Mouse (Mus musculus) right cerebral cortex, postnatal 36 days (tissue): ENCODE results near the gene Gm17655.
"Not testable (repeated sequence)": the region's sequence is repeated elsewhere in the genome, so short reads cannot be mapped to it uniquely, and the experiment has no call there.

Source experiments
- DNase-seq, 2 experiments: peaks; one replicate each; pipeline ENCODE4 v3.0.0; 2022; ENCODE audit warnings: low spot score in 2 of 2, mixed read lengths in 1 of 2

Gm17655 gene

DNA sequence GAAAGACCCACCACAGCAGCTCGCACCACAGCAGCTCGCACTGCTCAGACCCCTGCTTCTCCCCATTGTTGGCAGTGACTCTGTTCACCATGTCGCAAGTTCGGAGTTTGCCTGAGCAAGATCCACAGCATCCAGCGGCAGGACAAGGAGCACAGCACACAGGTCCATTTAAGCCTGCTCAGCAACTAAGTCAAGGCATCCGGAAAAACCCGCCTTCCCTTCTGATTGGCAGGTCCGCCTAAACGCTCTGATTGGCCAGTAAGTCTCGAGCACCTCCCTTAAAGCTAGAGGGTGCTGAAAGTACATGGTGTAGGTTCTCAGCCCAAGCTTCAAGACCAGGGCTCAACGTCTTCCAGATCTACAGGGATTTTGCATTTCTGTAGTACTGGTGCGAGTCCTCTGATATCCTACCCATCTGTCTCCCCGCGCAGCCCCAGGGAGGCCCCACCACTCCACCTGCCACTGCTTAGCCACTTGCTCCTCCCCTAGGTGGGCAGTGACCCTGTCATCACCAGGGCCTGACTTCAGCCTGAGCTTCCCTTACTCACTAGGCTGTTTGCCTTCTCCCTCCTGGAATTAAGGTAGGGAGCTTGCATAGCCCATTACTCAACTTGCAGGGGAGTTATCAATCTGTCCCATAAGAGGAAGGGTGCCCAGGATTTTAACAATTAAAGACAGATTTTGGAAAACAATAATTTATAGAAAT, 14.0 kb upstream of the Gm17655 start:
- DNase-seq: no peak

DNA sequence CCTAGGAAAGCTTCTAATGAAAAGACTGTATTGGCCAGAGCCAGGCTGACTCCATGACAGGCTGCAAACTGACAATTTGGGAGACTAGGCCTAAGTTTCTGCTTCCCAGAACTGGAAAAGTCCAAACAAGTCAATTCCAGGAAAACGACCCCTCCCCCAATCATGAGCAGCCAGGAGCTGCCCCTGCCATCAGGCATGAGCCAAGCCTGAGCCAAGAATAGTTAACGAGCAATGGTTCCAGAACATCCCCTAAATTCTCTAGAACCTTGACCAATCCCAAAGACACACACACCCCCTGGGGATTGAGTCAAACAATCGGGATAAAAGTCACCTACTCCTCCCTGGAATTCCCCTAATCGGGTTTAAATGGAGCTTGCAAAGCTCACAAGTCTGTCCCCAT, 10.6 kb upstream of the Gm17655 start:
- DNase-seq: no peak

DNA sequence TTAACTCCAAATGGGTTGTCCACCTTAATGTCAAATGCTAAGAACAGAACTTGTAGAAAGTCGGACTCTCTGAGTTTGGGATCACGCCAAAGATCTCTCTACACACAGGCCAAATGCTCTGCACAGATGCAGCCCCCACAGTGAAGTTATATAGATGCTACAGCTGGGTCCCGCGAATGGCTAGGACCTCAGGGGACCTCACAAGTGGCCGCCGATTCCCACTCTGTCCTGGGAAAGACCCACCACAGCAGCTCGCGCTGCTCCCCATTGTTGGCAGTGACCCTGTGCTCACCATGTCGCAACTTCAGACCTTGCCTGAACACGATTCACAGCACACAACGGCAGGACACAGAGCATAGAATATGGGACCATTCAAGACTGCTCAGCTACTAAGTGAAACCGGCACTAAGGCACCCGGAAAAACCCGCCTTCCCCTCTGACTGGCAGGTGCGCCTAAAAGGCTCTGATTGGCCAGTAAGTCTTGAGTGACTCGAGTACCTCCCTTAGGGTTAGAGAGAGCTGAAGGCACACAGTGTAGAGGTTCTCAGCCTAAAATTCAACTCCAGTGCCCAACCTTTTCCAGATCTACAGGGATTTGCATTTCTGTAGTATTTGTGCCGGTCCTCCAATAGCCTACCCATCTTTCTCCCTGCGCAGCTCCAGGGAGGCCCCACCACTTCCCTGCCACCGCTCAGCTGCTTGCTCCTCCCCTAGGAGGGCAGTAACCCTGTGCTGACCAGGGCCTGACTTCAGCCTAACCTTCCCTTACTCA, 14.5 kb downstream of the Gm17655 start:
- peak; percentile 73 to 86 for DNase-seq

DNA sequence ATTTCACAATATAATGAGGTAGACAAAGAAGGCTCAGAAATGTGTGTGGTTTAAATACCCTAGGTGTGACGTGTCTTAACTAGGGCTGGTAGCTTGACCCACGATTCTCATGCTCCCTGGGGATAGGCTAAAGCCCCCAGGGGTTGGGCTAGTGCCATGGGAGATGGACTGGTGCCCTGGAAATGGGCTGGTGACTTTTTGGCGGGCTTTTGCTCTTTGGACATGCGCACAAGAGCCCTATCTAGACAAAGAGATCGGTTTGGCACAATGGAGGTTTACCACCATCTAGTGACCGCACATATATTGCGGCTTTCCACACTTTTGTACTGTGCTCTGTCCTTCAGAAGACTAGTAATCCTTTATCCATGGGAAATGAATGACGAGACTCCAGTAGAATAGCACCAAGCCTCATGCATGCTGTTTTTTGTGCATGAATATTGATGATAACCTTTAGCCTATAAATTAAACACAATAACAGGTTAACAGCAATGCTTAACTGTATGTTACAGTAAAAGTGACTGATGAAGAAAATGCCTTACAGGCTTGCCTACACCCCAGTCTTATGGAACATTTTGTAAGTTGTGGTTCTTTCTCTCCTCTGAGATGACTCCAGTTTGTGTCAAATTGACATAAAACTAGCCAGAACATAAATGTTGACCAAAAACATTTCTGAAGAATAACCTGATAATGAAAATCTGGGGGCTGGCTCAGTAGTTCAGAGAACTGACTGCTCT, 48.5 kb downstream of the Gm17655 start:
- peak; percentile 9 to 12 for DNase-seq

DNA sequence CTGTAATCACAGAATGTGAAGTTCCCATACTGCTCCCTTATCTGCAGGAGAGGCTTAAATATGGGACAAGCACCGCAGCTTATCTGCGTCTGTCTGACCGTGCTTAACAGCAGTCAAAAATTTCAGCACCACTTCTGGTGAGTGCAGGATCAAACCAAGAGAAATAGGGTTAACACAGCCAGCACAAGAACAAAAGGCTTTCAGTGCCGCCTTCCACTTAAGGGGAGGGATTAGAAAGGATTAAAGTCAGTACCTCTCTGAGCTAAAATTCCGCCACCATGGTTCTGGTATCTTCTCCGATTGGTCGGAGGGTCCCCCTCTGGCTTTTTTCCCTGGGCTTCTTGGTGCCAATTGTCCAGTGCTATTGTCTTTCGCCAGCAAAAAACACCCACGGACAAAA, 49.0 kb downstream of the Gm17655 start:
- DNase-seq: no peak

DNA sequence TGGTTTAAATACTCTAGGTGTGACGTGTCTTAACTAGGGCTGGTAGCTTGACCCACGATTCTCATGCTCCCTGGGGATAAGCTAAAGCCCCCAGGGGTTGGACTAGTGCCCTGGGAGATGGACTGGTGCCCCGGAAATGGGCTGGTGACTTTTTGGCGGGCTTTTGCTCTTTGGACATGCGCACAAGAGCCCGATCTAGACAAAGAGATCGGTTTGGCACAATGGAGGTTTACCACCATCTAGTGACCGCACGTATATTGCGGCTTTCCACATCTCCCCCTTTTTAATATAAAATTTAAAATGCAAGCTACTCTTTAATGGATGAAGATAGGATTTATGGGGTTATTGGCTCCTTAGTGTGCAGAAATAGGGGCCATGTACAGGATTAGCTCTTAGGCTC, 56.5 kb downstream of the Gm17655 start:
- not testable (repeated sequence) for DNase-seq
